Mouse (Mus musculus): ENCODE measurements around the gene Tnk1.

Tnk1 gene

GRCm38 (mm10) chr11:69858113-69858998 is at the start of gene Tnk1:
Gene Tnk1 (minus strand): TSS chr11:69858730.
- DNase-seq (ENCODE audit: low spot score): no peak

GRCm38 (mm10) chr11:69904311-69904710 is 45.8 kb upstream of the Tnk1 start:
- DNase-seq (ENCODE audit: low spot score): no peak

GRCm38 (mm10) chr11:69902972-69903371 is 44.4 kb upstream of the Tnk1 start:
- no peak for DNase-seq (ENCODE audit: low spot score)

- DNase-seq (ENCODE audit: low spot score): no peak
These were observed 43.5 kb upstream of the Tnk1 start for GRCm38 (mm10) chr11:69901993-69902392.

GRCm38 (mm10) chr11:69901406-69901846 is 42.9 kb upstream of the Tnk1 start:
- peak; percentile 98 for DNase-seq (ENCODE audit: low spot score)

- DNase-seq (ENCODE audit: low spot score): peak; percentile 93
These were observed 42.2 kb upstream of the Tnk1 start, which contains the start of the genes 2810408A11Rik and Neurl4 for GRCm38 (mm10) chr11:69900471-69901405. Gene 2810408A11Rik (minus strand): TSS chr11:69900987. Gene Neurl4 (plus strand): TSS chr11:69901072.

GRCm38 (mm10) chr11:69899870-69900269 is 41.3 kb upstream of the Tnk1 start:
- DNase-seq (ENCODE audit: low spot score): no peak

- DNase-seq (ENCODE audit: low spot score): no peak
These were observed 36.8 kb upstream of the Tnk1 start, which contains the start of gene Acap1 for GRCm38 (mm10) chr11:69895291-69895690. Gene Acap1 (minus strand): TSS chr11:69895539.

- DNase-seq (ENCODE audit: low spot score): no peak
These were observed 36.1 kb upstream of the Tnk1 start for GRCm38 (mm10) chr11:69894671-69895070.

- no peak for DNase-seq (ENCODE audit: low spot score)
These were observed 33.0 kb upstream of the Tnk1 start for GRCm38 (mm10) chr11:69891482-69891881.

GRCm38 (mm10) chr11:69886907-69887635 is 28.5 kb upstream of the Tnk1 start:
- no peak for DNase-seq (ENCODE audit: low spot score)

GRCm38 (mm10) chr11:69884663-69885062 is 26.1 kb upstream of the Tnk1 start:
- DNase-seq (ENCODE audit: low spot score): no peak

GRCm38 (mm10) chr11:69884240-69884639 is 25.7 kb upstream of the Tnk1 start:
- DNase-seq (ENCODE audit: low spot score): no peak

GRCm38 (mm10) chr11:69883527-69884151 is 25.1 kb upstream of the Tnk1 start:
- DNase-seq (ENCODE audit: low spot score): no peak

- peak; percentile 53 for DNase-seq (ENCODE audit: low spot score)
These were observed 24.5 kb upstream of the Tnk1 start for GRCm38 (mm10) chr11:69883066-69883465.

- no peak for DNase-seq (ENCODE audit: low spot score)
These were observed 23.5 kb upstream of the Tnk1 start for GRCm38 (mm10) chr11:69881787-69882670.

- peak; percentile 81 for DNase-seq (ENCODE audit: low spot score)
These were observed 22.5 kb upstream of the Tnk1 start, which contains the start of gene Kctd11 for GRCm38 (mm10) chr11:69880853-69881603. Gene Kctd11 (minus strand): TSS chr11:69881406.

- peak; percentile 77 for DNase-seq (ENCODE audit: low spot score)
These were observed 21.9 kb upstream of the Tnk1 start for GRCm38 (mm10) chr11:69880506-69880852.

- no peak for DNase-seq (ENCODE audit: low spot score)
These were observed 21.2 kb upstream of the Tnk1 start for GRCm38 (mm10) chr11:69879711-69880110.

Data from retina, embryonic 14.5 days (tissue).